Mouse (Mus musculus) forebrain, embryonic 12.5 days (tissue): Measurements from ENCODE around the gene Olfr543. TPM values are rescaled to one million over a fixed set of nuclear protein-coding genes. Genes with fewer than 3 reads are reported as not detected.

Source experiments
- ATAC-seq: fragments of 200-750 bp; cut with Nextera tagmentation; 2 replicates; pipeline ENCODE4 v1.8.0; 2017; ENCODE audit warnings: moderate TSS enrichment; ENCODE audit not compliant: low FRiP score
- H3K27ac ChIP-seq: fragments of 300-500 bp; sonication (generic); 2 replicates; pipeline ENCODE4 v1.5.1; 2016; ENCODE audit warnings: mild to moderate bottlenecking
- H3K27me3 ChIP-seq: fragments of 300-500 bp; sonication (generic); 2 replicates; pipeline ENCODE4 v1.6.1; 2016; ENCODE audit warnings: mild to moderate bottlenecking
- H3K36me3 ChIP-seq: fragments of 300-500 bp; sonication (generic); replicated peaks from 2 replicates; pipeline ENCODE4 v1.6.1; 2016; ENCODE audit warnings: mild to moderate bottlenecking
- H3K4me1 ChIP-seq: fragments of 300-500 bp; sonication (generic); 2 replicates; pipeline ENCODE4 v1.6.1; 2016
- H3K4me2 ChIP-seq: fragments of 300-500 bp; sonication (generic); 2 replicates; pipeline ENCODE4 v1.6.1; 2016; ENCODE audit warnings: mild to moderate bottlenecking, moderate library complexity
- H3K4me3 ChIP-seq: fragments of 300-500 bp; sonication (generic); replicated peaks from 2 replicates; pipeline ENCODE4 v1.5.1; 2016; ENCODE audit warnings: mild to moderate bottlenecking
- H3K9ac ChIP-seq: fragments of 300-500 bp; sonication (generic); 2 replicates; pipeline ENCODE4 v1.6.1; 2016; ENCODE audit warnings: mild to moderate bottlenecking
- H3K9me3 ChIP-seq: fragments of 300-500 bp; sonication (generic); 2 replicates; pipeline ENCODE4 v1.6.1; 2016
- WGBS: fragments of 180-500 bp; shearing (Covaris S2); methylation state at CpG from one replicate; pipeline ENCODE4 v1.1.7; 2016; 5-methylcytosine and 5-hydroxymethylcytosine counted together
- polyA plus RNA-seq: library from polyadenylated mRNA; unstranded; fragments of >200 nt; fragmentation: Nextera tagmentation; extraction: Ambion mirVana; gene quantifications from 2 replicates; pipeline ENCODE4 v1.2.1, GENCODE M21; 2016

Gene Olfr543
- polyA plus RNA-seq, 1 experiment from 2014 or later: 0.89 TPM

DNA sequence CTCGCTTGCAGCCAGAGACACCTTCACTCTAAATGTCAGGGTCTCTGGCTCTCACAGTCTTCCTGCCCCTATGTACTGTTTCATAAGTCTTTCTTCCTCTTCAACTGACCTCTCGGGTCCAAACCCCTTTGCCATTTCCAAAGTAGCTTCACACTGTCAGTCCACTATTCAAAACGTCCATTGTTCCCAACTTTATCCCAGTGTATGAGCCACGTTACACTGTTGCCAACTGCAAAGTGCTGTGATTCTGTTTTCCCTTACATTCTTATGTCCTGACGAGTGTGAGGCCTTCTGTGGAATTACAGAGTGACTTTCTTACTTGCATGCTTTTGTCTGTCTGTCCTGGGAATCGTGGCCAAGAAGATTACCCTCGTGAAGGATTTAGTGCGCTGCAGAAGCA lies 13.9 kb downstream of the Olfr543 start:
- ATAC-seq: no peak
- H3K27me3 ChIP-seq: no peaks in the 10 kb centered on the region
- no peak overlapping the region for H3K4me2 ChIP-seq
- H3K4me3 ChIP-seq: no peak overlapping the region
- no peak overlapping the region for H3K9ac ChIP-seq
- peaks cover 77% of the 10 kb centered on the region for H3K36me3 ChIP-seq
- no peaks in the 10 kb centered on the region for H3K9me3 ChIP-seq
- no peak overlapping the region for H3K27ac ChIP-seq
- no peaks in the 10 kb centered on the region for H3K4me1 ChIP-seq
- 87% methylated on average over 8 of the region's 8 CpGs for WGBS

DNA sequence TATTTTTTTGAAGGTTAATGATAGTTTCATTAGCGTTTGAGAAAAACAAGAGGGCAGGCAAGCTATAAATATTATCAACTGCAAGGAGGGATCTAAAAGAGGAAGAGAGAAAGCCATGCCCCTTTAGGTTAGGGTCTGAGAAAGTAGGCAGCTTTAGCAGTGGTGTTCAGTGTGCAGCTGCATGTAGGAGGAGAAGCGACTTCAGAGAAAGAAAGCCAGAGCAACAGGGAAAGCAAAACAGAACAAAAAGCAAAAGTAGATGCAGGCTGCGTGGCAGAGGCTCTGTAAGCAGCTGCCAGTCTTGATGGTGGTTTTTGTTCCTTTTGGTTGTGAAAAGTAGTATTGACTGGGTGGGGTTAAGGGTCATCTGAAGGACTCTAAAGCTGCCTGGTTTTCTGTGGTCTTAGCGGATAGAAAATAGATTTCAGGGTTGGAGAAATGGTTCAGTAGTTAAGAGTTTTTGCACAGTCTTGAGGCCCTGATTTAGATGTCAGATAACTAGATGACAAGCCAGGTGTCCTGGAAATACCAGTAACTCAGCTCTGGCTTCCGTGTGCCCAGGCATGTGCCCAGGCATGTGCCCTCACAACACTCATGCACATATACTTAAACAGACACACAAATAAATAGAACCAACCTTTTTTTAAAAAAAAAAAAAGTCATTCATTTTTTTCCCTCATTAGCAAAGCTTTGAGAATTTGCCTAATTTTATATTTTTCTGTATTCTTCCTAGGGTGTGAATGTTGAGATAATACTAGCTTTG lies 22.7 kb downstream of the Olfr543 start:
- ATAC-seq: no peak
- Histone ChIP-seq H3K4me3 (no peak overlapping the region), H3K4me2 (no peak overlapping the region), H3K36me3 (peaks cover 95% of the 10 kb centered on the region), H3K27ac (no peak overlapping the region), H3K27me3 (no peaks in the 10 kb centered on the region), H3K4me1 (no peaks in the 10 kb centered on the region), H3K9ac (no peak overlapping the region), H3K9me3 (no peaks in the 10 kb centered on the region)
- WGBS: 80% methylated on average over 5 of the region's 5 CpGs

DNA sequence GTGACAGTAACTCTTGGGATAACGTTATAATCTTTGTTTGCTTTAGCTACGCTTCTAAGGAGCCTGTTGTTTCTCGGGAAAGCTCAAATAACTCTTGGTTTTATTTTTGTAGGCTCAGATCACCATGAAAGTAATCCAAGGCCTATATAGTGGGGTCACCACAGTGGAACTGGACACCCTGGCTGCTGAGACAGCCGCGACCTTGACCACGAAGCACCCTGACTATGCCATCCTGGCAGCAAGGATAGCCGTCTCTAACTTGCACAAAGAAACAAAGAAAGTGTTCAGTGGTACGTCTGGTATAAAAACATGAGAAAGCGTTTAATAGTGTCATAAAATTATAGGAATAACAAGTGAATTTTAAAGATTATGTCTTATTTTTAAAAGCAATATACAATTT lies 35.0 kb downstream of the Olfr543 start:
- 96% methylated on average over 9 of the region's 9 CpGs for WGBS
- Histone ChIP-seq H3K27ac (no peak overlapping the region), H3K9ac (no peak overlapping the region), H3K9me3 (no peaks in the 10 kb centered on the region), H3K36me3 (peaks cover 58% of the 10 kb centered on the region), H3K27me3 (no peaks in the 10 kb centered on the region), H3K4me2 (no peak overlapping the region), H3K4me3 (no peak overlapping the region), H3K4me1 (peaks cover 19% of the 10 kb centered on the region)
- ATAC-seq: no peak

DNA sequence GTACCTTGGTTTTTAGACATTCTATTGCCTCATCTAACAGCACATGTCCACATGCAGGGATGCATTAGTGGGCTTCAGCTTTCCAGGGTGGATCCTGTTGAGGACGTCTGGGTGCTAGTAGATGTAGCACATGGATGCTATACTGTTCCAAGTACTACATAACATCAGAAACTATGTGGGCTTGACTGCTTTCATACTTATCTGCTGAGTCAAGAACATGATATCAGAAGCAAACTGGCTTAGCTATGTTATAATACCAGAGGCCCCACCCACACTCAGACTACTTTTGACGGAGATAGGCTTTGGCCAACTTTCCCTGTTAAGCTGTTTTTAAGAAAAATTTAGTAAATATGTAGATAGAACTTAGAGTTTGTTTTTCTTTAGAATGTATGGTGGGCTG lies 37.2 kb downstream of the Olfr543 start:
- H3K4me1 ChIP-seq: peaks cover 19% of the 10 kb centered on the region
- no peak overlapping the region for H3K9ac ChIP-seq
- H3K27ac ChIP-seq: no peak overlapping the region
- no peak overlapping the region for H3K4me3 ChIP-seq
- 87% methylated on average over 2 of the region's 2 CpGs for WGBS
- ATAC-seq: no peak
- H3K27me3 ChIP-seq: no peaks in the 10 kb centered on the region; the same call in 1 of the 2 replicates
- no peak overlapping the region for H3K4me2 ChIP-seq
- no peaks in the 10 kb centered on the region for H3K9me3 ChIP-seq
- H3K36me3 ChIP-seq: peaks cover 38% of the 10 kb centered on the region

DNA sequence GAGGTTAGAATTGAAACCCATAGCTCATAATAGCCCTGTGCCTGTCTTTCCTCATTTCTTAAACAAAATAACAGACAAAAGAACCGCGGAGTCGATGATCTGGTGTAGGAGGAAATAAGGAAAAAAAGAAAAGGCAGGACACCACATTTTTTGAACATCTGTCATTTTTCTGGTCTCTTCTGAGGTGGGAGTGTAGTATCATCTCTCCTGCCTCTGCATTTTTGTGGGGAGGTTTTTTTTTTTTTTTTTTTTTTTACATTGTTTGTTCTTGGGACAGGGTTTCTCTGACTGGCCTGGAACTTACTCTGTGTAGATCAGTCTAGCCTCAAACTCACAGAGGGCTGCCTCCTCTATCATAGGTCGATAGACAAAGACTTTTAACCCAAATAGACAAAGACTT lies 39.0 kb downstream of the Olfr543 start:
- ATAC-seq: no peak
- Histone ChIP-seq H3K9me3 (no peaks in the 10 kb centered on the region), H3K27ac (peak overlapping the region; percentile 90; the same call in 1 of the 2 replicates), H3K4me2 (peak overlapping the region; percentile 60), H3K9ac (peak overlapping the region; percentile 94), H3K4me3 (peak overlapping the region; percentile 85), H3K4me1 (peaks cover 19% of the 10 kb centered on the region), H3K27me3 (no peaks in the 10 kb centered on the region; the same call in 1 of the 2 replicates), H3K36me3 (peaks cover 25% of the 10 kb centered on the region)
- 1% methylated on average over 4 of the region's 4 CpGs for WGBS

DNA sequence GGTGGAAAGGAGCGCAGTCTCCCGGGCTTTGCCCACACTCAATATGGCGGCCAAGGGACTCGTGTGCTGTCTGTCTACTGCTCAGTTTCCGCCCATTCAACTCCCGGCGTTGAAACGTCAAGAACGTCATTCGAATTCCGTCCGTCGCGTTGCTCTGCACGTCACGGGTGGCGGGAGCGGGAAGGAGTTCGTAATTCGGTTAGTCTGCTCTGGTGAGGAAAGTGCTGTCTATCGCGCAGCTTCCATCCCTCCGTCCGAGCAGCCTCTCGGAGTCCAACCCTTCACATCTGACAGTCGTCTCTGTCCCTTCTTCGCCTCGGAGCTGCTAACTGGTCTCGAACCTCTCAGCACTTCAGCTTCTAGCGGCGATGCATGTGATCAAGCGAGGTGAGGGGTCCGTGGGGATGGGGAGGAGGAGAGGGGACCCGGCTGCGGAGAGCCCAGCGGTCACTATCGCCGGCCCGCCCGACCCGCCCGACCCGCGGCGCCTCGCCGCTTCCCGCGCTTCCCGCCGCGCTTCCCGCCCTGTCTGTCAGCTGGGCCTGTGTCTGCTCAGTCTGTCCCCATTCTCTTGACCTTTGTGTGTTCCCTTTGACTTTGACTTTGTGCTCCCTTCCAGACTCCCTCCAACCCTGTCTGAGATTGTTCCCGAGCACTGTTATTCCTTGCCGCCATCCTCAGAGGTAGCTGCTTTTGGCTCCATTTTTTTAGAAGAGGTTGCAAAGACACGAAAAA lies 39.7 kb downstream of the Olfr543 start, which contains the start of gene Rrm1:
Gene Rrm1, plus strand, starts transcription at position 39 of the 735 bp plus-strand sequence.
- H3K36me3 ChIP-seq: peaks cover 20% of the 10 kb centered on the region
- H3K4me2 ChIP-seq: peak within 1 kb of the TSS; percentile 60
- no peaks in the 10 kb centered on the region; the same call in 1 of the 2 replicates for H3K27me3 ChIP-seq
- peak within 1 kb of the TSS; percentile 85 for H3K4me3 ChIP-seq
- peak within 1 kb of the TSS; percentile 94 for H3K9ac ChIP-seq
- H3K4me1 ChIP-seq: peaks cover 19% of the 10 kb centered on the region
- peak; percentile 99 for ATAC-seq
- no peaks in the 10 kb centered on the region for H3K9me3 ChIP-seq
- WGBS: under 1% methylated on average over 45 of the region's 56 CpGs
- H3K27ac ChIP-seq: peak within 1 kb of the TSS; percentile 90

DNA sequence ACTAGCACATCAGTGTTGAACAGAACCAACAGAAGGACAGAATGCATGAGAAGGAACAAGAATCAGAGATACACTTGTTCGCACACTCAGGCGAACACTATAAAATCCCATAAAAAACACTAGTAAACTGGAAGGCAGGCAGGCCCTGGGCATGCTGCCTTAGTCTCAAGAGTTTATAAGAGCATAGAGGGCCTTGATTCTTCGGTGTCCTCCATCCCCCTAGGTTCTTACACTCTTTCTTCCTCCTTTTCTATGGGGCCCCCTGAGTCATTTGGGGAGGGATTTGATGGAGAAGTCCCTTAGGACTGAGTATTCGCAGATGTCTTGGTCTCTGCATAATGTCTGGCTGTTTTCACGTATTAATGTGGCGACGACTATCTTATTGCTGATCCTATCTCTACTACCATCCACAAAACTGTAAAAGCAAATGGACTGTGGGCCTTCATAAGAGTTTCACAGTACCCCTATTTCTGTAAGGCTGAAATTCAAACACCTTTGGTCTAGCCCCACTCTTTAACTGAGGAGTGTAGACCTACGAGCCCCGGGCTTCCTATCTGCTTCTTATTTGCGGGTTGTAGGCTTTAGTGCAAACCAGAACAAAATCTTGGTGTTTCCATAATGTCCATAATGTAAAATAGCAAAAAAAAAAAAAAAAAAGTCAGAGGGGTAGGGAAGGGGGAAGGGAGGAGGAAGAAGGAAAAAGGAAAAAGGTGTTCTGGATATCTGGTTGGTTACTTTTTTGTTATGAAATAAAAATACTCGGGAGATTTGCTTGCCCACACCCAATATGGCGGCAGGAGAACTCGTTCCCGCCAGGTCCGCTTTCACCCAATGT lies 40.4 kb downstream of the Olfr543 start:
- H3K4me2 ChIP-seq: peak overlapping the region; percentile 60
- H3K27ac ChIP-seq: no peak overlapping the region
- no peaks in the 10 kb centered on the region; the same call in 1 of the 2 replicates for H3K27me3 ChIP-seq
- peak overlapping the region; percentile 85 for H3K4me3 ChIP-seq
- no peak overlapping the region for H3K9ac ChIP-seq
- ATAC-seq: peak; percentile 12; the same call in 1 of the 2 replicates
- H3K4me1 ChIP-seq: peaks cover 19% of the 10 kb centered on the region
- H3K9me3 ChIP-seq: no peaks in the 10 kb centered on the region
- 57% methylated on average over 15 of the region's 15 CpGs for WGBS
- peaks cover 12% of the 10 kb centered on the region for H3K36me3 ChIP-seq

DNA sequence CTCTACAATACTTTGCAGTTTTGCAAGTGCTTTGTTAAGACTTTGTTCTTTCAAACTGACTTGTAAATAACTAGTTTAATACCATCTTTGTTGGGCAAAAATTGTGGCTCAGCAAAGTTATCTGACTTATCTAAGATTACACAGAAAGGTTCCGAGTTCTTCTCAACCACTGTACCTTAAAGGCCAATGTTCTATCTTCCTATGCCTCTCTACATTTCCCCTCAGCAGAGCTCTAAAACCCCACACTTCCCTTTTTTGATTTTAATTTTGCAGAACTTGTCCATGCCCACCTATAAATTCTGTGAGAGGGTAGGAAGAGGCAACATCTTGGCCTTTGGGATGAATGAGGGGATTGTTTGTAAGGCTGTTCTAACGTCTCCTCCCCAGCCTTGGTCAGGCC lies 47.1 kb downstream of the Olfr543 start:
- no peaks in the 10 kb centered on the region for H3K9me3 ChIP-seq
- H3K9ac ChIP-seq: no peak overlapping the region
- H3K4me3 ChIP-seq: no peak overlapping the region
- ATAC-seq: no peak
- H3K27me3 ChIP-seq: no peaks in the 10 kb centered on the region; the same call in 1 of the 2 replicates
- H3K36me3 ChIP-seq: peaks cover 7% of the 10 kb centered on the region; the same call in 1 of the 2 replicates
- H3K4me1 ChIP-seq: no peaks in the 10 kb centered on the region
- no peak overlapping the region for H3K27ac ChIP-seq
- 78% methylated on average over 2 of the region's 2 CpGs for WGBS
- no peak overlapping the region for H3K4me2 ChIP-seq

Other genes starting within 250 kb of the Olfr543 start
- 21.7 and 25.1 TPM in 2 replicates for gene Rhog, start 225.6 kb downstream of the Olfr543 start, polyA plus RNA-seq
- 11.6 and 11.7 TPM in 2 replicates for gene Stim1, start 213.9 kb downstream of the Olfr543 start, polyA plus RNA-seq
- gene Rrm1, start 40.0 kb downstream of the Olfr543 start, polyA plus RNA-seq: 203 and 216 TPM in 2 replicates
- 0.10 and 0.14 TPM in 2 replicates for gene Olfr544, start 6.6 kb upstream of the Olfr543 start, polyA plus RNA-seq
- gene Olfr545, start 17.9 kb upstream of the Olfr543 start, polyA plus RNA-seq: 0.32 TPM in 1 of 2 replicates, not detected in the other
- not detected in 2 replicates for gene Olfr547, start 53.1 kb upstream of the Olfr543 start, polyA plus RNA-seq
- gene Olfr548-ps1, start 59.2 kb upstream of the Olfr543 start, polyA plus RNA-seq: not detected in 2 replicates
- not detected in 2 replicates for gene Olfr549, start 68.2 kb upstream of the Olfr543 start, polyA plus RNA-seq
- 0.14 and 0.21 TPM in 2 replicates for gene Trim21, start 83.8 kb upstream of the Olfr543 start, polyA plus RNA-seq
- gene Olfr550, start 89.8 kb upstream of the Olfr543 start, polyA plus RNA-seq: 0.19 TPM in 1 of 2 replicates, not detected in the other
- not detected in 2 replicates for gene Olfr551, start 110.2 kb upstream of the Olfr543 start, polyA plus RNA-seq
- gene Olfr552, start 116.1 kb upstream of the Olfr543 start, polyA plus RNA-seq: not detected in 2 replicates
- not detected in 2 replicates for gene Olfr553, start 136.5 kb upstream of the Olfr543 start, polyA plus RNA-seq
- gene Olfr554, start 156.8 kb upstream of the Olfr543 start, polyA plus RNA-seq: not detected in 2 replicates
- not detected in 2 replicates for gene Olfr555, start 177.1 kb upstream of the Olfr543 start, polyA plus RNA-seq
- gene Olfr556, start 183.2 kb upstream of the Olfr543 start, polyA plus RNA-seq: not detected in 2 replicates
- gene Trim68, start 205.6 kb upstream of the Olfr543 start, polyA plus RNA-seq: 7.5 and 9.8 TPM in 2 replicates
- gene Olfr557, start 214.2 kb upstream of the Olfr543 start, polyA plus RNA-seq: not detected in 2 replicates
- not detected in 2 replicates for gene Olfr558, start 220.5 kb upstream of the Olfr543 start, polyA plus RNA-seq
- not detected in 2 replicates for gene Olfr33, start 237.4 kb upstream of the Olfr543 start, polyA plus RNA-seq
- not detected in 2 replicates for gene Olfr559, start 245.8 kb upstream of the Olfr543 start, polyA plus RNA-seq